Mouse (Mus musculus) spleen, postnatal 36 days (tissue): Measurements from ENCODE around the gene Ube2v1.

ENCODE experiments used
- DNase-seq, 2 experiments: peaks; one replicate each; pipeline ENCODE4 v3.0.0; 2022; ENCODE audit warnings: low spot score in 2 of 2, mixed read lengths in 1 of 2

Gene Ube2v1

GRCm38 (mm10) chr2:167593551-167594250 is 38.2 kb downstream of the Ube2v1 start:
- DNase-seq = no peak

DNA sequence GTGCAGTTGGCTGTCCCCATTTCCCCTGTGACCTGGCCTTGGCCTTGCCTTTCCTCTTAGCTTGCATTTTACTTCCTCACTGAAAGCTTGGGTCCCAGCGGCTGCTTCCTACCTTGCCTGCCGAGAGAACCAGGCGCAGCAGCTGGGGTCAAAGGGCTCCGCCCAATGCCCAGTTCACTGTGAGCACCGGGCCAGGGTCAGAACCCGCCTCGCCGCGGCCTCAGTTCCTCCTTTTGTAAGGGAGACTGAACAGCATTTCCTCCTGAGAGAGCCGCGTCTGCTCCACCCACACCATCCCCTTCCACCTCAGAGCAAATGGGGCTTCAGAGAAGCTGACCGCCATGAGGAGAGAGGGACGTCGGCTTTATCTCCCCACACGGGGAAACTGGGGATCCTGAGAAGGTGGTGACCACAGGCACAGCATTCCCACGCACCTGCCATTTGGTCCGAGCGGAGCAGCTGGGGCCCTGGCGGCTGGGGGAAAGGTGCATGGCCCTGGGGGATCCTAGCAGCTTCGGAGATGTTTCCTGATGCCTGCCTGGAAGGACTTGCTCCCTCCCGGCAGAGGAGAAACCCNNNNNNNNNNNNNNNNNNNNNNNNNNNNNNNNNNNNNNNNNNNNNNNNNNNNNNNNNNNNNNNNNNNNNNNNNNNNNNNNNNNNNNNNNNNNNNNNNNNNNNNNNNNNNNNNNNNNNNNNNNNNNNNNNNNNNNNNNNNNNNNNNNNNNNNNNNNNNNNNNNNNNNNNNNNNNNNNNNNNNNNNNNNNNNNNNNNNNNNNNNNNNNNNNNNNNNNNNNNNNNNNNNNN is 42.9 kb downstream of the Ube2v1 start:
- peak; percentile 86 to 87 for DNase-seq

GRCm38 (mm10) chr2:167586976-167587375 is 44.9 kb downstream of the Ube2v1 start:
- no peak for DNase-seq

- peak in 1 of 2 experiments; percentile 40 for DNase-seq
These were observed 45.9 kb downstream of the Ube2v1 start for GRCm38 (mm10) chr2:167586041-167586440.

- no peak for DNase-seq
These were observed 46.6 kb downstream of the Ube2v1 start for GRCm38 (mm10) chr2:167585273-167585672.

- DNase-seq = no peak
These were observed 48.5 kb downstream of the Ube2v1 start for GRCm38 (mm10) chr2:167583161-167583952.

- peak; percentile 63 to 70 for DNase-seq
These were observed 53.4 kb downstream of the Ube2v1 start for GRCm38 (mm10) chr2:167578521-167578920.

- no peak for DNase-seq
These were observed 54.6 kb downstream of the Ube2v1 start for GRCm38 (mm10) chr2:167577186-167577785.

DNA sequence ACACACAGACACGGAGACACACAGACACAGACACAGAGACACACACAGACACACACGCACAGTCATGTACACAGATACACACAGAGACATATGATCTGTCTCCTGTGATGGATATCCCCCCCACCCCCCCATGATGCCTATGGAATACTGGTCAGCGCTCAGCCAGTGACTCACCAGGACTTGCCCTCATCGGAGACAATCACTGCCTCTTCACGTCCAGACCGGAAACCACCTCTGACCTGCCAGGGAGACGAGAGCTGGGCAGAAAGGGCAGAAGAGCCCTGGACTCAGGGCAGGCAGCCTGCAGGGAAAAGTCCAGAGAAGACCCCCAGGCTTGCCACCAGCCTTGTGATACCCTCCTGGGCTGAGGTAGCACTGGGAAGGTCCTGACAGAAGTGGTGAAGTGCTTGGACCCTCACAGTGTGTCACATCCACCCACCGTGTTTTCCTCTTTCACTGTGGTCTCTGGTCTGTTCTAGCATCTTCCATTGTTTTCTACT is 55.7 kb downstream of the Ube2v1 start:
- no peak for DNase-seq

GRCm38 (mm10) chr2:167575581-167575980 is 56.3 kb downstream of the Ube2v1 start:
- DNase-seq = no peak

DNA sequence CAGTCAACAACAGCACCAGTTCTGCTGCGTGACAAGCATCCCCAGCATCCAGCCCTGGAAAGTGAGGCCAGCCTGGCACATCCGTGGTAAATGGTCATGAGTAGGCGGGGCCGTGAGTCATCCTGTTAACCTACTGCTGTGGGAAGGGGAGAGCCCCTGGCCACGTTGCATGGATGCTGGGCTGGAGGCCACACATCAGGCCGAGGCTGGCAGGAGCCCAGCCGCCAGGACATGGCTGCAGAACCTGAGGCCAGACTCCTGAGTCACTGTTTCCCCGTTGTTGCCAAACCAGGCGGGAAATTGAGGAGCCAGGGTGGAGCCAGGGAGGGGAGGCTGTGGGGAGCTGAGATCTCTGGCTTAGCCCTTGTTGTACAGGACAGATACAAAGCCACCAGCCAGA is 57.1 kb downstream of the Ube2v1 start:
- no peak for DNase-seq

GRCm38 (mm10) chr2:167571442-167572220 is 60.3 kb downstream of the Ube2v1 start:
- DNase-seq = no peak

GRCm38 (mm10) chr2:167570815-167571214 is 61.1 kb downstream of the Ube2v1 start:
- DNase-seq = no peak

DNA sequence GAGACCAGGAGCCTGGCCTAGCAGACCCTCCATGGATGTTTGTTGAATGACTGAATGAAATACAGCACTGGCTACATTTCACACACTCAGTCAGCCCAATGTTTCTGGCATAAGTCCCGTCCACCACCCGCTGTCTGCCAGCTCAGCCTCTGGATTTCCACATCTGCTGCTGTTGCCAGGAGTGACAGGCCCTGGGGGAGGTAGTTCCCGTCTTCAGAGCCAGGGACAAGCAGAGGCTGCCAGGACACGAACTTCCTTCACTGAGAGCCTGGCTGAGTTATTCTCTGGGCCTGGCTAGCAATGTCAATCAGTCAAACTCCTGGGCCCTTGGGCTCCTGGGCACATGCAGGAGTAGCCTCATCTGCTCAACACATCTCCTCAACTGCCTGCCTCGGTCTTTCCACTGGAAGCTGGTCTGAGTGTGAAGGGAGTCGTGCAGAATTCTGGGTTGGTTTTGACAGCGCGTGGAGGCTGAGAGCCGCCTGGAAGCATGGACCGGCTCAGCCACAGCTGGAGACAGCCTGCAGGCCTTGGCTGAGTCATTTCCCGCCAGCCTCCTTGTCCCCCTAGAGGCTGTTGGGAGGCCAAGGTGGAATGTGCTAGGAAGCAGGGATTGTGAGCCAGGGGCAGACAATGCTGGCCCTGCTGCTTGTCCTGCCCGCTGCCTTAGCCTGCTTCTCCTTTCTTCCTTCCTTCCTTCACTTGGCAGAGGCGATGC is 61.8 kb downstream of the Ube2v1 start:
- DNase-seq = peak in 1 of 2 experiments; percentile 33

- DNase-seq = no peak
These were observed 63.8 kb downstream of the Ube2v1 start for GRCm38 (mm10) chr2:167568112-167568511.

DNA sequence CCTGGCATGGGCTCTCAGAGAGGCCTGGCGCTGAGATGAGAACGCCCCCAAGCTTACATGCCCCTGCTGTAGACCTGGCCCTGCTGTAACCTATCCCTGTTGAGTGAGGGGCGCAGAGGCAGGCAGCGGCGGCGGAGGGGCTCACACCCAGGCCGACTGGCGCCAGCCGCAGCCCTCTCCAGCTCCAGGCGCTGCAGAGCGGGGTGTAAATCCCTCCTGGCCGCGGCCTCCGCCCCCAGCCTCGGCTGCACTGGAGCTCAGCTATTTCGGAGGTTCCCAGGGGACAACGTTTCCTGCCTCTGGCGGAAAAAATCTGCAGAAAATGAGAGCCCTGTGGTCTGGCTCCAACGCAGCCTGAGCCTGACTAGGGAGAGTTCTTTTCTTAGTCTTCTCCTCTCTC is 66.2 kb downstream of the Ube2v1 start:
- peak; percentile 54 to 58 for DNase-seq

GRCm38 (mm10) chr2:167565312-167565656 is 66.6 kb downstream of the Ube2v1 start:
- DNase-seq = no peak

DNA sequence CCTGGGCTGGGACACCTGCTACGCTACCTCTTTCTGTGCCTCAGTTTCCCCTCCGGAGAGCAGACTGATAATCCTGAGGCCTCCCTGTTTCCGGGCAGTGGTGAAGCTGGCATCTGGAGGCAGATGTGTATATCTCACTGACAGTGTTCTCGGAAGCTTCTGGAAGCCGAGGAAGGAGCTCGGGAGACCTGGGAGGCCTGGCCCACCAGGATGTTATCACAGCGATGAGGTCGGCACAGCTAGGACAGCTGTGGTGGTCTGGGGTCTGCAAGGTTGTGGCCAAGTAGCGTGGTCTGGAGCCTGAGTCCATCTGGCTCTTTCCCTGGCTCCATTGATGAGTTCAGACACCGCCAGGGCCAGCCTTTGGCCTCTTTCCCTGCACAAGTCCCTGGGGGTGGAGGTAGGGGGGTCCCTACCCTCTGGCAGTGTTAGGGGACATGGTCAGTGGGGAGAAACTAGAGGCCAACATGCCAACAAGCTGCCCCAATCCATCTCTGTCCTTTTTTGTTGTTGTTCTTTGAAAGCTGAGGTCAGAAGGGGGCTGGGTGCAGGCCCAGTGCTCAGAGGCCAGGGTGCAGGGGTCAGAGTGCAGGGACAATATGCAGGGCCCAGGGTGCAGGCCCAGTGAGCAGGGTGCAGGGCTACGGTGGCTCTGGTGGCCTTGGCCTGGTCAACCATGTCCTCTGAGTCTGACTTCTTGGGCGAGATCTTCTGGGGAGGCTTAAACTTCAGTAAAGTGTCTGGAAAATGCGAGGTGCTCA is 67.2 kb downstream of the Ube2v1 start:
- no peak for DNase-seq

GRCm38 (mm10) chr2:167563703-167564102 is 68.2 kb downstream of the Ube2v1 start:
- no peak for DNase-seq

DNA sequence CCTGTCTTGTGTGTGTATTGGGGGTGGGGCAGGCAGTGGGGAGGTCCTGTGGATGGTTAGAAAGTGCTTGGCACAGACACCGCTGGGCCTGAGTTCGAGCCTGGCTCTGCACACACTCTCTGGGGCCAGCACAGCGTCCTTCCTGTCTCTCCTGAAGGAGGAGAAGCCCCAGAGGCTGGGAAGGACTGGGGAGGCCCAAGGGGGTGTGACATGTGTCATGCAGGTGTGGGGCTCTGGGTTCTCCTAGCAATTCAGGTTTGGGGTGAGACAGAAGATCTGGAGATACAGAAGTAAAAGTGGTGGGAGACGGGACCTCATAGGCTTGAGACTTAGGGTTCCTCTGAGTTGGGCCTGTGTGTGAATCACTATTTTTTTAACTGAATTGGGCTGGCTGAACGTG is 68.9 kb downstream of the Ube2v1 start:
- DNase-seq = no peak
